Mouse (Mus musculus) thymus, adult 18-20 months (tissue): Measurements from ENCODE around the gene Trub2.
A peak's percentile ranks its signal among the peaks of the same experiment; 100 is the strongest.
"Not testable (repeated sequence)": the region's sequence is repeated elsewhere in the genome, so short reads cannot be mapped to it uniquely, and the experiment has no call there.

ENCODE experiments used
- DNase-seq, 2 experiments: peaks; one replicate each; pipeline ENCODE4 v3.0.0; 2022; ENCODE audit warnings: mixed read lengths in 2 of 2

The Trub2 gene

GRCm38 (mm10) chr2:29787937-29788681 is at the start of gene Trub2:
Trub2 (minus strand) TSS chr2:29788502.
- peak; percentile 71 to 79 for DNase-seq

- DNase-seq: no peak
These were observed 47.1 kb upstream of the Trub2 start for GRCm38 (mm10) chr2:29835391-29835899.

GRCm38 (mm10) chr2:29833796-29834195 is 45.5 kb upstream of the Trub2 start:
- DNase-seq: no peak

GRCm38 (mm10) chr2:29831106-29831505 is 42.8 kb upstream of the Trub2 start:
- DNase-seq: no peak

GRCm38 (mm10) chr2:29827709-29828024 is 39.4 kb upstream of the Trub2 start:
- DNase-seq: no peak

- peak; percentile 88 to 91 for DNase-seq
These were observed 38.8 kb upstream of the Trub2 start for GRCm38 (mm10) chr2:29826926-29827708.

GRCm38 (mm10) chr2:29826318-29826925 is 38.1 kb upstream of the Trub2 start:
- DNase-seq: no peak

- DNase-seq: peak; percentile 46 to 60
These were observed 31.9 kb upstream of the Trub2 start, which contains the start of gene Urm1 for GRCm38 (mm10) chr2:29820025-29820817. Urm1 (plus strand) TSS chr2:29820075.

GRCm38 (mm10) chr2:29819363-29819762 is 31.1 kb upstream of the Trub2 start:
- DNase-seq: no peak

- peak; percentile 41 to 50 for DNase-seq
These were observed 29.3 kb upstream of the Trub2 start for GRCm38 (mm10) chr2:29817426-29818232.

GRCm38 (mm10) chr2:29815678-29816371 is 27.5 kb upstream of the Trub2 start:
- DNase-seq: no peak

GRCm38 (mm10) chr2:29803400-29803831 is 15.1 kb upstream of the Trub2 start:
- no peak for DNase-seq

- no peak for DNase-seq
These were observed 14.5 kb upstream of the Trub2 start for GRCm38 (mm10) chr2:29802827-29803201.

GRCm38 (mm10) chr2:29802075-29802826 is 13.9 kb upstream of the Trub2 start, which contains the start of gene Slc27a4:
Slc27a4 (plus strand) TSS chr2:29802634.
- DNase-seq: peak; percentile 92

- no peak for DNase-seq
These were observed 4.6 kb upstream of the Trub2 start for GRCm38 (mm10) chr2:29792772-29793487.

GRCm38 (mm10) chr2:29787104-29787917 is 991 bp downstream of the Trub2 start, which contains the start of gene Coq4:
Coq4 (plus strand) TSS chr2:29787493.
- peak; percentile 70 to 81 for DNase-seq

- DNase-seq: no peak
These were observed 4.0 kb downstream of the Trub2 start for GRCm38 (mm10) chr2:29784290-29784689.

GRCm38 (mm10) chr2:29781256-29781655 is 7.0 kb downstream of the Trub2 start:
- not testable (repeated sequence) for DNase-seq
